Mouse (Mus musculus): ENCODE measurements around the gene Ppp1cb. TPM values are rescaled to one million over a fixed set of nuclear protein-coding genes. Genes with fewer than 3 reads are reported as not detected.
A peak's percentile ranks its signal among the peaks of the same experiment; 100 is the strongest.

Gene Ppp1cb
- polyA plus RNA-seq, 1 experiment from 2014 or later, result 236 TPM

DNA sequence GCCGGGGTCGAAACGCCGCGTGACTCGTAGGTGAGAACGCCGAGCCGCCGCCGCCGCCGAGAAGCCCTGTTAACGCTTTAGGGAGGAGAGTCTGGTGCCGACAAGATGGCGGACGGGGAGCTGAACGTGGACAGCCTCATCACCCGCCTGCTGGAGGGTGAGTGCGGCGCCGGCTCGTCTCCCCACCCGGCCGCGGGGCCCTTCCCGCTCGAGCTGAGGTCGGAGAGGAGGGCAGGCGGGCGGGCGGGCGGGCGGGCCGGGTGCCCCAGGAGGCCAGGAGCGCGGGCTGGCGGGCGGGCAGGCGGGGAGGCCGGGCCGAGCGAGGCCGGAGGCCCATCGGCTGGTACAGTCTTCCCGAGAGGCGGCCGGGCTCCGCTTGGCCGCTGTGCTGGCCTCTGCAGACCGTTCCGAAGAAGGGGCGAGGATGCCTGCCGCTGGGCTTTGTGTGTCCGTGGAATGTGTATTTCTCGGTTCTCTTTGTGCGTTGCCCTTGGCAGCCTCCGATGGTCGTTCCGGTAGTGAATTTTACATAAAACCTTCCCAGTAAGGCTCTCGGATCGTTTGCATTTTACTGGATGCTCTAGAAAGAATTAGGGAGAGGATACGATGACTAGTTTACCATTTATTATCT is 723 bp downstream of the Ppp1cb start:
- DNase-seq (ENCODE audit: low spot score) (peak; percentile 71), ATAC-seq (ENCODE audit: insufficient read depth, low FRiP score, low TSS enrichment) (peak; percentile 84)
- Histone ChIP-seq H3K4me3 (ENCODE audit: low read depth, low read length) (peak overlapping the region; percentile 97), H3K9ac (ENCODE audit: low read length) (peak overlapping the region; percentile 98), H3K4me2 (ENCODE audit: low read depth) (peak overlapping the region; percentile 64), H3K27ac (ENCODE audit: low read depth, low read length) (peak overlapping the region; percentile 99), H3K9me3 (ENCODE audit: control insufficient read depth, low read length) (no peaks in the 10 kb centered on the region), H3K27me3 (ENCODE audit: control insufficient read depth, insufficient read depth, low read length) (no peaks in the 10 kb centered on the region), H3K4me1 (ENCODE audit: control insufficient read depth, insufficient read depth, low read length) (peaks cover 3% of the 10 kb centered on the region; the same call in 1 of the 2 replicates), H3K36me3 (ENCODE audit: control insufficient read depth, insufficient read depth, low read length) (no peaks in the 10 kb centered on the region)
- under 1% methylated on average over 36 of the region's 63 CpGs for WGBS

GRCm38 (mm10) chr5:32459882-32460751 is 1.5 kb downstream of the Ppp1cb start:
- Histone ChIP-seq H3K27ac (ENCODE audit: low read depth, low read length) (peak overlapping the region; percentile 99), H3K4me3 (ENCODE audit: low read depth, low read length) (peak overlapping the region; percentile 97), H3K27me3 (ENCODE audit: control insufficient read depth, insufficient read depth, low read length) (no peaks in the 10 kb centered on the region), H3K4me2 (ENCODE audit: low read depth) (peak overlapping the region; percentile 64), H3K9ac (ENCODE audit: low read length) (peak overlapping the region; percentile 98), H3K36me3 (ENCODE audit: control insufficient read depth, insufficient read depth, low read length) (no peaks in the 10 kb centered on the region), H3K9me3 (ENCODE audit: control insufficient read depth, low read length) (no peaks in the 10 kb centered on the region), H3K4me1 (ENCODE audit: control insufficient read depth, insufficient read depth, low read length) (peaks cover 3% of the 10 kb centered on the region; the same call in 1 of the 2 replicates)
- under 1% methylated on average over 19 of the region's 19 CpGs for WGBS
- DNase-seq (ENCODE audit: low spot score) (peak; percentile 47), ATAC-seq (ENCODE audit: insufficient read depth, low FRiP score, low TSS enrichment) (no peak)

DNA sequence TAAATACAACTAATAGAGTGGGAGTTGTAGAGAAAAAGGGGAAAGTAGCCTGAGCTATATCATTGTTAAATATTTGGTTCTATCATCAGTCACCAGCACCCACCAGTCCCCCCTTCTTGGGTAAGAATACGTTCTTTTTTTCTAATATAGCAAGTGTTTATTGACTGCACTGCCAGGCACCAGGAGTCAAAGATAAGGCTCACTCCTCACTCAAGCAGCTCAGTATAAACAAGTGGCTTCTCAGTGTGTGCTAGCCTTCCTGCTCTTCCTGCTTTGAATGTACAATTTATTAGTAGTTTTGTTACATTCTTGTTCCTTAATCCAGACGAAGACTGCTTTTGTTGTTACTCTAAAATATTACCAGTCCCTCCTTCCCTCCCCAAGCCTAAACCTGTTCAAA is 2.3 kb downstream of the Ppp1cb start:
- Histone ChIP-seq H3K36me3 (ENCODE audit: control insufficient read depth, insufficient read depth, low read length) (no peaks in the 10 kb centered on the region), H3K9ac (ENCODE audit: low read length) (no peak overlapping the region), H3K9me3 (ENCODE audit: control insufficient read depth, low read length) (no peaks in the 10 kb centered on the region), H3K27me3 (ENCODE audit: control insufficient read depth, insufficient read depth, low read length) (no peaks in the 10 kb centered on the region), H3K4me1 (ENCODE audit: control insufficient read depth, insufficient read depth, low read length) (peaks cover 3% of the 10 kb centered on the region; the same call in 1 of the 2 replicates), H3K4me2 (ENCODE audit: low read depth) (peak overlapping the region; percentile 13; the same call in 1 of the 2 replicates), H3K4me3 (ENCODE audit: low read depth, low read length) (no peak overlapping the region), H3K27ac (ENCODE audit: low read depth, low read length) (no peak overlapping the region)
- DNase-seq (ENCODE audit: low spot score) (no peak), ATAC-seq (ENCODE audit: insufficient read depth, low FRiP score, low TSS enrichment) (no peak)
- 64% methylated on average over 2 of the region's 2 CpGs for WGBS

- H3K4me1 ChIP-seq (ENCODE audit: control insufficient read depth, insufficient read depth, low read length), result no peaks in the 10 kb centered on the region
- no peak overlapping the region for H3K4me3 ChIP-seq (ENCODE audit: low read depth, low read length)
- H3K27ac ChIP-seq (ENCODE audit: low read depth, low read length), result no peak overlapping the region
- 92% methylated on average over 4 of the region's 4 CpGs for WGBS
- no peaks in the 10 kb centered on the region for H3K9me3 ChIP-seq (ENCODE audit: control insufficient read depth, low read length)
- H3K4me2 ChIP-seq (ENCODE audit: low read depth), result no peak overlapping the region
- DNase-seq (ENCODE audit: low spot score) (no peak), ATAC-seq (ENCODE audit: insufficient read depth, low FRiP score, low TSS enrichment) (no peak)
- H3K27me3 ChIP-seq (ENCODE audit: control insufficient read depth, insufficient read depth, low read length), result no peaks in the 10 kb centered on the region
- no peak overlapping the region for H3K9ac ChIP-seq (ENCODE audit: low read length)
- no peaks in the 10 kb centered on the region for H3K36me3 ChIP-seq (ENCODE audit: control insufficient read depth, insufficient read depth, low read length)
These were observed 13.8 kb downstream of the Ppp1cb start for GRCm38 (mm10) chr5:32472332-32473028.

- Histone ChIP-seq H3K4me1 (ENCODE audit: control insufficient read depth, insufficient read depth, low read length) (no peaks in the 10 kb centered on the region), H3K36me3 (ENCODE audit: control insufficient read depth, insufficient read depth, low read length) (no peaks in the 10 kb centered on the region), H3K9ac (ENCODE audit: low read length) (no peak overlapping the region), H3K27me3 (ENCODE audit: control insufficient read depth, insufficient read depth, low read length) (no peaks in the 10 kb centered on the region), H3K9me3 (ENCODE audit: control insufficient read depth, low read length) (no peaks in the 10 kb centered on the region), H3K27ac (ENCODE audit: low read depth, low read length) (no peak overlapping the region), H3K4me2 (ENCODE audit: low read depth) (no peak overlapping the region), H3K4me3 (ENCODE audit: low read depth, low read length) (no peak overlapping the region)
- DNase-seq (ENCODE audit: low spot score), result no peak
- WGBS, result 96% methylated on average over 2 of the region's 2 CpGs
- no peak for ATAC-seq (ENCODE audit: insufficient read depth, low FRiP score, low TSS enrichment)
These were observed 14.3 kb downstream of the Ppp1cb start for GRCm38 (mm10) chr5:32473029-32473352.

DNA sequence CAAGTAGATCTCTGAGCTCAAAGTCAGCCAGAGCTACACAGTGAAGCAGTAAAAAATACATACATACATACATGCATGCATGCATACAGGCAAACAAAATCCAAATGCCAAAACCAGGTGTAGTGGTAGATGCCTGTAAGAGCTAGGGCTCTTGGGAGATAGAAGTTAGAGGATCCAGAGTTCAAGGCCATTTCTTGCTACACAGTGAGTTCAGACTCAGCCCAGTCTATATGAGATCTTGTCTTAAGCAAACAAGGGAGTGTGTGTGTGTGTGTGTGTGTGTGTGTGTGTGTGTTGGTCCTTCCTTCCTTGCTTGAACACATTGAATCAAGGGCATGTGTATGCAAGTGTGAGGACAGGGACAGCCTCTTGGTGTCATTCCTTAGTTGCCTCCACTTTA is 17.9 kb downstream of the Ppp1cb start:
- no peak overlapping the region for H3K27ac ChIP-seq (ENCODE audit: low read depth, low read length)
- no peaks in the 10 kb centered on the region for H3K36me3 ChIP-seq (ENCODE audit: control insufficient read depth, insufficient read depth, low read length)
- no peak overlapping the region for H3K4me2 ChIP-seq (ENCODE audit: low read depth)
- no peak overlapping the region for H3K4me3 ChIP-seq (ENCODE audit: low read depth, low read length)
- no peak for DNase-seq (ENCODE audit: low spot score)
- no peak overlapping the region for H3K9ac ChIP-seq (ENCODE audit: low read length)
- ATAC-seq (ENCODE audit: insufficient read depth, low FRiP score, low TSS enrichment), result no peak
- no peaks in the 10 kb centered on the region for H3K27me3 ChIP-seq (ENCODE audit: control insufficient read depth, insufficient read depth, low read length)
- no peaks in the 10 kb centered on the region for H3K9me3 ChIP-seq (ENCODE audit: control insufficient read depth, low read length)
- H3K4me1 ChIP-seq (ENCODE audit: control insufficient read depth, insufficient read depth, low read length), result no peaks in the 10 kb centered on the region

DNA sequence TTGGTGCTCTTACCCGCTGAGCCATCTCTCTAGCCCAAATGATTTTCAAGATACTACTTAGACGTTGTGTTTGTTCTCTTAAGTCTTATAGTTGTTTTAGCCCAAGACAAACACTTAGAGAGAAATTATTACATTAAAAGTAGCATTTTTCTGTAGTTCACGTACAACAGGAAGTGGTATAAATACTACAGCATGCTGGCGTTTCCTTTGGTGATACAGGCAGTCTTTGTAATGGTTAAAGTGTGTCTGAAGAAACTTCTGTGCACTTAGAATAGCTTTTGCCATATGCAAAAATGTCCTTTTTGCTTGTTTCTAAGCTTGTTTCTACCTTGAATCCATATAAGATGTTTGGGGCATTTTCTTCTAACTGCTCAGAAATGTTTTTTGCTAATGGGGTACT is 20.3 kb downstream of the Ppp1cb start:
- ATAC-seq (ENCODE audit: insufficient read depth, low FRiP score, low TSS enrichment) (no peak), DNase-seq (ENCODE audit: low spot score) (no peak)
- Histone ChIP-seq H3K4me2 (ENCODE audit: low read depth) (no peak overlapping the region), H3K4me1 (ENCODE audit: control insufficient read depth, insufficient read depth, low read length) (no peaks in the 10 kb centered on the region), H3K27me3 (ENCODE audit: control insufficient read depth, insufficient read depth, low read length) (no peaks in the 10 kb centered on the region), H3K4me3 (ENCODE audit: low read depth, low read length) (no peak overlapping the region), H3K9ac (ENCODE audit: low read length) (no peak overlapping the region), H3K36me3 (ENCODE audit: control insufficient read depth, insufficient read depth, low read length) (peaks cover 3% of the 10 kb centered on the region; the same call in 1 of the 2 replicates), H3K27ac (ENCODE audit: low read depth, low read length) (no peak overlapping the region), H3K9me3 (ENCODE audit: control insufficient read depth, low read length) (no peaks in the 10 kb centered on the region)
- 94% methylated on average over 4 of the region's 4 CpGs for WGBS

DNA sequence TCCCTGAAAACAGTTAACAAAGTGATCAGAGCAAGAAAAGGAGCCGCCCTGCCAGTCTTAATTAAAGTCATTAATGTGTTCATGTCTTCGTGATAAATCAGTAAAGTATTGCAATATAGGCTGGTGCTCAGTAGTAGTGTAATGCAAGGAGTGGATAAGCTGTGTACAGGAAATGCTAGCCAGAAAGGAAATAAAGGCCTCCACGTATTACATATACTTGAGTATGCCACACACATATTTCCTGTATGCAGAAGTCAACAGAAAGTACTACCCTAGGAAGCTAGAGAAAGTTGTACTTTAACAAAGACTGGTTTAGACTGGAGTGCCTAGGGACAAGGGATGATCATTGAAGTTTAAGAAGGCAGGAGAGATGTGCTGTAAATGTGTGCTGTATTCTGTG is 26.8 kb downstream of the Ppp1cb start:
- Histone ChIP-seq H3K9ac (ENCODE audit: low read length) (no peak overlapping the region), H3K36me3 (ENCODE audit: control insufficient read depth, insufficient read depth, low read length) (peaks cover 18% of the 10 kb centered on the region), H3K27me3 (ENCODE audit: control insufficient read depth, insufficient read depth, low read length) (no peaks in the 10 kb centered on the region), H3K27ac (ENCODE audit: low read depth, low read length) (no peak overlapping the region), H3K9me3 (ENCODE audit: control insufficient read depth, low read length) (no peaks in the 10 kb centered on the region), H3K4me1 (ENCODE audit: control insufficient read depth, insufficient read depth, low read length) (no peaks in the 10 kb centered on the region), H3K4me2 (ENCODE audit: low read depth) (no peak overlapping the region), H3K4me3 (ENCODE audit: low read depth, low read length) (no peak overlapping the region)
- 94% methylated on average over 3 of the region's 3 CpGs for WGBS
- no peak for ATAC-seq (ENCODE audit: insufficient read depth, low FRiP score, low TSS enrichment)
- DNase-seq (ENCODE audit: low spot score), result no peak

Data from neural tube, embryonic 11.5 days (tissue).